Mouse (Mus musculus): ENCODE measurements around the gene Stpg3. TPM values are rescaled to one million over a fixed set of nuclear protein-coding genes. Genes with fewer than 3 reads are reported as not detected.

The Stpg3 gene
- total RNA-seq, 2 experiments from 2014 or later, result 0.37 to 0.40 TPM

Other genes starting within 250 kb of the Stpg3 start
- gene Mrpl41, start 239.5 kb downstream of the Stpg3 start, total RNA-seq (2021), result 10 to 100 TPM; 77.8 to 85.6 TPM
- gene Pnpla7, start 238.6 kb downstream of the Stpg3 start, total RNA-seq (2021), result 10 to 100 TPM; 15.6 to 19.5 TPM
- 100 to 1,000 TPM; 435 to 452 TPM for gene Nsmf, start 160.3 kb downstream of the Stpg3 start, total RNA-seq (2021)
- not detected for gene Entpd8, start 134.3 kb downstream of the Stpg3 start, total RNA-seq (2021)
- gene Noxa1, start 119.5 kb downstream of the Stpg3 start, total RNA-seq (2021), result not detected
- 10 to 100 TPM; 19.2 to 23.9 TPM for gene Nrarp, start 33.9 kb downstream of the Stpg3 start, total RNA-seq (2021)
- gene Tor4a, start 17.8 kb downstream of the Stpg3 start, total RNA-seq (2021), result 1 to 10 TPM; 2.2 to 2.5 TPM
- 10 to 100 TPM; 62.1 to 68.6 TPM for gene Nelfb, start 3.1 kb downstream of the Stpg3 start, total RNA-seq (2021)
- gene Fam166a, start 4.1 kb upstream of the Stpg3 start, total RNA-seq (2021), result not detected
- gene Tubb4b, start 10.1 kb upstream of the Stpg3 start, total RNA-seq (2021), result 100 to 1,000 TPM; 358 to 360 TPM
- not detected for gene Slc34a3, start 19.7 kb upstream of the Stpg3 start, total RNA-seq (2021)
- not detected for gene Rnf224, start 22.1 kb upstream of the Stpg3 start, total RNA-seq (2021)
- 100 to 1,000 TPM; 252 to 262 TPM for gene Rnf208, start 27.6 kb upstream of the Stpg3 start, total RNA-seq (2021)
- gene Cysrt1, start 27.8 kb upstream of the Stpg3 start, total RNA-seq (2021), result not detected
- 1 to 10 TPM; 1.4 to 4.1 TPM for gene AL732309.1, start 32.2 kb upstream of the Stpg3 start, total RNA-seq (2021)
- 10 to 100 TPM; 31.8 to 37.8 TPM for gene Tmem203, start 40.8 kb upstream of the Stpg3 start, total RNA-seq (2021)
- gene Tprn, start 48.0 kb upstream of the Stpg3 start, total RNA-seq (2021), result 10 to 100 TPM; 13.7 to 17.9 TPM
- gene Ssna1, start 57.8 kb upstream of the Stpg3 start, total RNA-seq (2021), result 10 to 100 TPM; 57.6 to 70.5 TPM
- gene Anapc2, start 57.8 kb upstream of the Stpg3 start, total RNA-seq (2021), result 10 to 100 TPM; 87.1 to 87.2 TPM
- gene Tmem210, start 73.5 kb upstream of the Stpg3 start, total RNA-seq (2021), result not detected
- gene Lrrc26, start 75.3 kb upstream of the Stpg3 start, total RNA-seq (2021), result not detected
- gene Grin1, start 104.5 kb upstream of the Stpg3 start, total RNA-seq (2021), result 100 to 1,000 TPM; 393 to 402 TPM
- 10 to 100 TPM; 62.1 to 62.2 TPM for gene Man1b1, start 117.7 kb upstream of the Stpg3 start, total RNA-seq (2021)
- 10 to 100 TPM; 30.4 to 38.7 TPM for gene Dpp7, start 141.7 kb upstream of the Stpg3 start, total RNA-seq (2021)
- 10 to 100 TPM; 17.3 to 21.6 TPM for gene Uap1l1, start 151.0 kb upstream of the Stpg3 start, total RNA-seq (2021)
- 1 to 10 TPM; 1.4 to 1.8 TPM for gene Sapcd2, start 157.7 kb upstream of the Stpg3 start, total RNA-seq (2021)
- gene Entpd2, start 181.2 kb upstream of the Stpg3 start, total RNA-seq (2021), result 10 to 100 TPM; 13.6 to 13.8 TPM
- 100 to 1,000 TPM; 328 to 341 TPM for gene Npdc1, start 184.7 kb upstream of the Stpg3 start, total RNA-seq (2021)
- under 1 TPM; 0.21 to 0.56 TPM for gene Fut7, start 208.6 kb upstream of the Stpg3 start, total RNA-seq (2021)
- 100 to 1,000 TPM; 155 to 165 TPM for gene Abca2, start 214.1 kb upstream of the Stpg3 start, total RNA-seq (2021)
- gene Clic3, start 242.2 kb upstream of the Stpg3 start, total RNA-seq (2021), result 1 to 10 TPM in 1 of 2 experiments, not detected in 1; 1.5 TPM
- 10 to 100 TPM; 64.5 to 69.1 TPM for gene Paxx, start 246.5 kb upstream of the Stpg3 start, total RNA-seq (2021)